Mouse (Mus musculus) midbrain, embryonic 10.5 days (tissue): Measurements from ENCODE around the gene C2. TPM values are rescaled to one million over a fixed set of nuclear protein-coding genes. Genes with fewer than 3 reads are reported as not detected.

Experiments
- DNase-seq: peaks from one replicate; pipeline ENCODE4 v3.0.0-alpha.2; 2017; ENCODE audit warnings: low spot score
- H3K27ac ChIP-seq: fragments of 300-500 bp; sonication (generic); replicated peaks from 2 replicates; pipeline ENCODE4 v1.5.1; 2016; ENCODE audit warnings: mild to moderate bottlenecking
- H3K27me3 ChIP-seq: fragments of 300-500 bp; sonication (generic); 2 replicates; pipeline ENCODE4 v1.6.1; 2016; ENCODE audit warnings: low read depth, mild to moderate bottlenecking; ENCODE audit not compliant: poor library complexity, severe bottlenecking
- H3K36me3 ChIP-seq: fragments of 300-500 bp; sonication (generic); 2 replicates; pipeline ENCODE4 v1.6.1; 2016; ENCODE audit warnings: mild to moderate bottlenecking, moderate library complexity
- H3K4me1 ChIP-seq: fragments of 300-500 bp; sonication (generic); 2 replicates; pipeline ENCODE4 v1.6.1; 2016
- H3K4me3 ChIP-seq: fragments of 300-500 bp; sonication (generic); 2 replicates; pipeline ENCODE4 v1.5.1; 2016; ENCODE audit warnings: mild to moderate bottlenecking, moderate library complexity
- H3K9me3 ChIP-seq: fragments of 300-500 bp; sonication (generic); replicated peaks from 2 replicates; pipeline ENCODE4 v1.6.1; 2016; ENCODE audit warnings: mild to moderate bottlenecking
- WGBS: fragments of 180-500 bp; shearing (Covaris S2); methylation state at CpG from one replicate; pipeline ENCODE4 v1.1.7; 2016; 5-methylcytosine and 5-hydroxymethylcytosine counted together
- polyA plus RNA-seq: library from polyadenylated mRNA; unstranded; fragments of >200 nt; fragmentation: Nextera tagmentation; extraction: Ambion mirVana; gene quantifications from 2 replicates; pipeline ENCODE4 v1.2.1, GENCODE M21; 2016

C2 gene
- polyA plus RNA-seq, 1 experiment from 2014 or later: 1.3 TPM

DNA sequence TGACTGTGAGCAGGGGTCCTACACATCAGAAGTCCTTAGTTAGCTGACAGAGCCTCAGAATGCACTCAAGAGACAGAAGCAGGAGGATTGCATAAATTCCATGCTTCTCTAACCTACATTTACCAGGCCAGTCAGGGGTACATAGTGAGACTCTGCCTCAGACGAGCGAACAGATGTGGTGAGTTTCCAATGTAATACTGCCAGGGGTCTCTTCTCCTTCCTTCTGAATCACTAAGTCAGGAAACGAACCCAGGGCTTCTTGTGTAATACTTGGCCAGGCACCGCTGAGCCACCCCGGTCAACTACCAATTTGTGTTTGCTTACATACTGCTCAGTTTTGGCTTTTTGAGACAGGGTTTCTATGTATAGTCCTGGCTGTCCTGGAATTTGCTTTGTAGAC lies 10.1 kb downstream of the C2 start:
- Histone ChIP-seq H3K27me3 (peaks cover 8% of the 10 kb centered on the region; the same call in 1 of the 2 replicates), H3K36me3 (no peaks in the 10 kb centered on the region), H3K4me1 (peaks cover under 1% of the 10 kb centered on the region; the same call in 1 of the 2 replicates), H3K4me3 (no peak overlapping the region), H3K27ac (no peak overlapping the region), H3K9me3 (no peaks in the 10 kb centered on the region)
- DNase-seq: no peak
- 84% methylated on average over 5 of the region's 5 CpGs for WGBS

DNA sequence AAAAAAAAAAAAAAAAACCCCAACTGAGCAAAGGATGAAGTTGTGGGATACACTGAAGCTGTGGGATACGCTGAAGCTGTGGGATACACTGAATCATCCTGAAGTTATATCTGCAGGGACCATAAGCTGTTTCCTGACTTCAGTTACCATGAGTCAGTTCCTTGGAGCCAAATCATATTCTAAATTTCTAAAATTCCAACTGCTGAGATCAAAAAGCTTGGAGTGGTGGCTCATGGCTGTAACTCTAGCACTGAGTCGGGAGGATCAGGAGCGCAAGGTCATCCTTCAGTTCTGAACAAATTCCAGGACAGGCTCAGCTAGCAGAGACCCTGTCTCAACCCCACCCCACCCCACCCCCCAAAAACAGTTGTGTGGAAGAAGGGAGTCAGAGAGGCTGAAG lies 12.4 kb downstream of the C2 start:
- 81% methylated on average over 3 of the region's 3 CpGs for WGBS

DNA sequence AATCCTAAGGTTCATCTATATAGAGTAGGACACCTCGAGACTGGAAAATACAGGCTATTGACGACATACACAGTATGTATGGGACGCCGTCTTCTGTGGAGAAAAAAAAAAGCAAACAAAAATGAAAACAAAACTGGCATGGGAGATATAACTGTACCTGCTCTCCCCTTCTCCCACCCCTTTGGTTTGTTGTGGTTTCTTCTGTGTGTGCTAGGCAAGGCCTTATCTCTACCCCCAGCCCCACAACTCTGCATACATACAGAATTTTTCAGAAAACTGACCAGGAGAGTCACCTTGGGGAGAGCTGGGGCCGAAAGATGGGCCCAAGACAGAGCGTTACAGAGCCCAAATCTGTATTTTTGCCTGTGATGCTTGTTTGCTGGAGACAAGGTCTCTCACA lies 13.4 kb downstream of the C2 start:
- no peak overlapping the region for H3K4me3 ChIP-seq
- DNase-seq: no peak
- no peaks in the 10 kb centered on the region for H3K36me3 ChIP-seq
- peaks cover 9% of the 10 kb centered on the region for H3K4me1 ChIP-seq
- H3K9me3 ChIP-seq: no peaks in the 10 kb centered on the region
- WGBS: 89% methylated on average over 6 of the region's 6 CpGs
- no peak overlapping the region for H3K27ac ChIP-seq
- peaks cover 25% of the 10 kb centered on the region for H3K27me3 ChIP-seq

More for the DNA sequence above, 12.4 kb downstream of the C2 start:
- Histone ChIP-seq H3K4me1 (peaks cover 9% of the 10 kb centered on the region), H3K27me3 (peaks cover 25% of the 10 kb centered on the region), H3K27ac (no peak overlapping the region), H3K9me3 (no peaks in the 10 kb centered on the region), H3K4me3 (no peak overlapping the region), H3K36me3 (no peaks in the 10 kb centered on the region)
- DNase-seq: no peak

DNA sequence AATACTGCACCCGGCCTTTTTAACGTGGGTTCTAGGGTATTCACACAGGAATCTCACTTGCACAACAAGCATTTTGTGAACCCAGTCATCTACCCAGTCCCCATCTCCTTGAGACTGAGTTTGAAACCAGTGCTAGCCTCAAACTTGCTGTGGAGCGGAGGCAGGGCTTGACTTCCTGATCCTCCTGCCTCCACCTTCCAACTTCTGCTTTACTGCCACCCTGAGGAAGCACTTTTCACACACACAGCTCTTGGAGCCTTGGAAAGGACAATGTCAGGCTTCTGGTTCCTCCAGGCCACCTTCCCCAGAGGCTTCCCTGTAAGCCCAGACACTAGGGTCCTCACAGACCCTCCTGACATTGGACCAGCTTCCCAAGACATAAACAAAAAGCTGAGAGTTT lies 14.7 kb downstream of the C2 start:
- Histone ChIP-seq H3K4me3 (no peak overlapping the region), H3K27me3 (peaks cover 25% of the 10 kb centered on the region), H3K27ac (no peak overlapping the region), H3K4me1 (peaks cover 9% of the 10 kb centered on the region), H3K36me3 (no peaks in the 10 kb centered on the region), H3K9me3 (no peaks in the 10 kb centered on the region)
- no peak for DNase-seq
- 78% methylated on average over 3 of the region's 3 CpGs for WGBS

DNA sequence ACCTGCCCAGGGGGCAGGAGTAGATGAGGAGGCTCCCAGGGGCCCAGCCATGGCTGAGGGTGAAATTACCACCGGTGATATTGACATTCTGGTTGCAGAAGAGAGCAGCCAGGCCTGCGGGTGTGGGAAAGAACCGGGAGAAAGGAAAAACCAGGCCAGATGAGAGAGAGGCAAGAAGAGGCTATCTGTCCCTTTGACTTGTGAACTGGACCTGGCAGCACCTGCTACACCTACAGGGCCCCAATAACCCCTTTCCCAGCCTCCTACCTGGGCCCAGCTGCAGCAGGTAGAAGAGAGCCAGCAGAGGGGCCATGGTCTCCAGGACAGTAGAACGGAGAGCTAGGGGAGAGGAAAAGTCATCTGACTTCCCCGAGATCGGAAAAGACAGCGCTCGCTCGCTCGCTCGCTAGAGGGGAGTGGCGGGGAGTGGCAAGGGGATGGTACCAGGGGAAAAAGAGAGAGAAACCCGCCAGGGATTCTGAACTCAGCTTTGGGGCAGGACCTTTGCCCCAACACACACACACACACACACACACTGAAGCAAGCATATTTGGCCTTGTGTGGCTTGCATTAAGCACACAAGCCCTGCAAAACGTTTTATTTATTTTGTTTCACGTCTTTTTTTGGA lies 16.3 kb downstream of the C2 start, which contains the start of gene Gm20547:
TSS of gene Gm20547 (minus strand) at position 360 of the 628 bp plus-strand sequence.
- H3K27ac ChIP-seq: no peak within 1 kb of the TSS
- H3K36me3 ChIP-seq: no peaks in the 10 kb centered on the region
- H3K4me3 ChIP-seq: peak within 1 kb of the TSS; percentile 20; the same call in 1 of the 2 replicates
- H3K9me3 ChIP-seq: no peaks in the 10 kb centered on the region
- peaks cover 9% of the 10 kb centered on the region for H3K4me1 ChIP-seq
- no peak for DNase-seq
- WGBS: 14% methylated on average over 15 of the region's 15 CpGs
- peaks cover 25% of the 10 kb centered on the region for H3K27me3 ChIP-seq

DNA sequence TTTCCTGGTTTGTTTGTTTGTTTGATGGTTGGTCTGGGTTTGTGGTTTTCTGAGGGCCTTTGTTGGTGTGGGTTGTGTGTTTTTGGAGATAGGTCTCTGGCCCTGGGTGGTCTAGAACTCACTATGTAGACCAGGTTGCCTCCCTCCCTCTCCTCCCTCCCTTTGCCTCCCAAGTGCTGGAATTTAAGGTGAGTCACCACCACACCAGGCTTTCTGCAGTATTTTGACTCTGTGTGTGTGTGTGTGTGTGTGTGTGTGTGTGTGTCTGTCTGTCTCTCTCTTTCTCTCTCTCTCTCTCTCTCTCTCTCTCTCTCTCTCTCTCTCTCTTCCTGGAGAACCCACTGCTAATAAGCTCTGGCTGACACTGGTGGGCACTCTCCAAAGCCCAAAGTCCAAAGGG lies 16.9 kb downstream of the C2 start:
- Histone ChIP-seq H3K4me3 (peak overlapping the region; percentile 20; the same call in 1 of the 2 replicates), H3K36me3 (no peaks in the 10 kb centered on the region), H3K27ac (no peak overlapping the region), H3K27me3 (peaks cover 25% of the 10 kb centered on the region), H3K9me3 (no peaks in the 10 kb centered on the region), H3K4me1 (peaks cover 9% of the 10 kb centered on the region)
- DNase-seq: no peak

DNA sequence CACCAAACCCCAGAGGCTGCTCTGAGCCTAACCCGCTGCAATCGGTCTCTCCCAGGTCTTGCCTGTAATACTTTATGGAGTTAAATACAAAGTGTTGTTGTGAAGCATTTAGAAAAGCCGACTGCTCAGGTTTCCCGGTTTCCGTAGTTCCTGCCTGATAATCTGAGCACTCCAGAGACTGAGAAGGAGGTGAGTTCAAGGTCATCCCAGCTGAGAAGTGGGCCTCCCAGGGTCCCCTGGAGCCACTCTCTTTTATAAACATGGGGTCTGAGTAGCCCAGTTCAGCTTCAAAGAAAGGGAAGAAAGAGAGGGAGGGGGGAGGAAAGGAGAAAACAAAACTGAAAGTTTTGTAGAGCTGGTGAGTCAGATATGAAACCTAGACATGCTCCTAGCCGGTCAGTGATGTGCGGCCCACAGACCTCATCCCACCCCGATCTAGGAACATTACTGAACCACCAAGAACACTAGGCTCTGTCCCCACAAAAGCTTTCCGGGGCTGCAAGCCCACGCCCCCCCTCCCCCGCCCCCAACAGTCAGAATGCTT lies 18.7 kb downstream of the C2 start, which contains the start of gene Zbtb12:
TSS of gene Zbtb12 (plus strand) at position 148 of the 544 bp plus-strand sequence.
- Histone ChIP-seq H3K27ac (no peak within 1 kb of the TSS), H3K9me3 (no peaks in the 10 kb centered on the region), H3K27me3 (peaks cover 25% of the 10 kb centered on the region), H3K4me1 (peaks cover 9% of the 10 kb centered on the region), H3K36me3 (no peaks in the 10 kb centered on the region), H3K4me3 (no peak within 1 kb of the TSS)
- 66% methylated on average over 11 of the region's 11 CpGs for whole genome bisulfite sequencing
- DNase-seq: no peak

DNA sequence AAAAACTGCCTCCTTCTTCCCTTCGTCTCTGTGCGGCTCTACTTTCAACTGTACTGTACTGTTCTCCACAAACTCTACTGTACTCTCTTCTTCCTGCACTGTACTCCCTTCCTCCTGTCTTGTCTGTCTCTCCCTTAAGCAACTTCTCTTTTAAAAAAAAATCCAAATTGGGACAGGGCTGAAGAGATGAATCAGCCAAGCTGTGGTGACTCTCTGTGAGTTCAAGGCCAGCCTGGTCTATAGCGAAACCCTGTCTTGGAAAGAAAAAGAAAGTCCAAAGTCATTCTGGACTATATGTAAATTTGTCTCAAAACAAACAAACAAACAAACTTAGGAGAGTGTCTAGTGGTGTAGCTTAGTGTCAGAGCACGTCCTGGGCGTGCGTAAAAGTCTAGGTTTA lies 23.7 kb downstream of the C2 start:
- H3K4me3 ChIP-seq: no peak overlapping the region
- WGBS: 88% methylated on average over 6 of the region's 6 CpGs
- no peaks in the 10 kb centered on the region for H3K27me3 ChIP-seq
- no peaks in the 10 kb centered on the region for H3K36me3 ChIP-seq
- H3K4me1 ChIP-seq: no peaks in the 10 kb centered on the region
- H3K9me3 ChIP-seq: no peaks in the 10 kb centered on the region
- no peak overlapping the region for H3K27ac ChIP-seq
- DNase-seq: no peak

DNA sequence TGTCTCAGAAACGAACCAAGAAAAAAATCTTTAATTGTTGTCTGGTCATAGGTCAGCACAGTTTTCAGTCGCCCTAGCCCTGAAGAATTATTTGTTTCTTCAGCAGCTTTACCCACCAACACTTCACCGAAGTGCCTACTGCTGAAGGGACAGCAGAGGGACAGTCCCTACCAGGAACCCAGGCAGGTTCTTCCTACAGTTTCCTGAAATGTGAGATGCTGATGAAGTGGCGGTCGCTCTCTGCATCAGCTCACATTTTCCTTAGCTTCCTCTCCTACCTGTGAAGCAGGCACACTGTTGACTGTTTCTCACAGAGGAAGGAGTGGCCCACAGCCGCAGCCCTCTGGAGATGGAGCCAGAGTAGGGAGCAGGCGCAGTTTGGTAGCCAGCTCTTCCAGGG lies 32.1 kb downstream of the C2 start:
- H3K27ac ChIP-seq: no peak overlapping the region
- no peaks in the 10 kb centered on the region for H3K9me3 ChIP-seq
- H3K4me3 ChIP-seq: no peak overlapping the region
- no peaks in the 10 kb centered on the region for H3K27me3 ChIP-seq
- WGBS: 68% methylated on average over 7 of the region's 7 CpGs
- DNase-seq: no peak
- H3K36me3 ChIP-seq: no peaks in the 10 kb centered on the region
- H3K4me1 ChIP-seq: peaks cover 5% of the 10 kb centered on the region

DNA sequence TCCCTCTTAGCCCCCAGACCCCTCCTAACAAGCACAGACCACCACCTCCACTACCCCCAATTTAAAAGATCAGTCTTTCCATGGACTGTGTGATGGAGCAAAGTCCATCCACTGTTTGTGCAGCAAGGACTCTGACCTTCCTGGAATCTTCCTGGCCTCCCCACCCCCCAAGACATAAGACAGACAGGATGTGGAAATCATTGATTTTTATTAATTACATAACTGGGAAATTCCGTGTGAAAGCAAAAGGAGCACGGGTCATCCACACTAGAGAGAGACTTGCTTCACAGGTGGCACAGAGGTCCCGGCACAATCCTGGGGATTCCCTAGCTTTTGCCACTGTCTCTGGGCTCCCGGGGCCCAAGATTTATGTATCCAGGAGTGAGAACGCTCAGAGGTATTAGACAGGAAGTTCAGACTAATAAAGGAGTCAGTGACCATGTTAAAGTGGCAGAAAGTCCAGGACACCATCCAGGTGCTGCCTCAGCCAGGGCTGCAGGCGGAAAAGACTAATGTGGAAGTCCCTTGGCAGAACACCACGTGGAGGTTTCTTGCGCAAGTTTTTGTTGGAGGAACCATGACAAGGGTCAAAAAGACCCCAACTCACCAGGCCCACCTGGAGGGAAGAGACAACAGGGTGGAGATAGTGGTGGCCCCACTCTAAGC lies 35.5 kb downstream of the C2 start, which contains the start of gene Cfb:
TSS of gene Cfb (minus strand) at position 103 of the 666 bp plus-strand sequence.
- Histone ChIP-seq H3K4me3 (no peak within 1 kb of the TSS), H3K9me3 (no peaks in the 10 kb centered on the region), H3K27me3 (no peaks in the 10 kb centered on the region), H3K36me3 (peaks cover 6% of the 10 kb centered on the region), H3K27ac (no peak within 1 kb of the TSS), H3K4me1 (peaks cover 5% of the 10 kb centered on the region)
- 75% methylated on average over 8 of the region's 8 CpGs for WGBS
- no peak for DNase-seq

DNA sequence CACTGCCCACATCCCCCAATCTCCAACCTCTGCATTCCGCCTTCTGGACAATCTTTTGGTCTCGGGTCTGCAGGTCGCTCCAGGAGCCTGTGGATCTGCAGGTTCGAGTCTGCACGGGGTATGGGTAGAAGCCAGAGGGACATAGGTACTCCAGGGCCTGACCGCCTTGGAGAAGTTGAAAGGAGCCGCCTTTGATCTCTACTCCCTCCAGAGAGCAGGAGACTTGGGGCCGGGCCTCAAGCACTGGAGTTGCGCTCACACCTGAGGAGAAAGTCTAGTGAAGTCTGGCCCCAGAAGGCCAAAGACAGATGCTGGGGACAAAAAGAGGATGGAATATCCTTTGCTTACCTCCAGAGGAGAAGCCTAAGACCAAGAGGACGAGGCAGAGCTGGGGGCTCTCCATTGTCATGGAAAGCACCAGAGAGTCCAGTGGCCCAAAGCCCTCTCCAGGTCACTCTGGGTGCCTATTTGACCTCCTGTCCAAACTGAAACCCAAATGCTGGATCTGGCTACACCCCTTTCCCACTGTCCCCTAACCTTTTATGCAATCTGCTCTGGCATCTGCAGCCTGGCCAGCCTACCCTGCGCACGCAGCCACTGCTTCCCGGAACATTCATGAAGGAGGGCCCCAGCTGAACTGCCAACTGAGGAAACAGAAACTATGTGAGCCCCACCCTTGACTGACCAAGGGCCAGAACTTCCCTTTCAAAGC lies 36.2 kb downstream of the C2 start:
- WGBS: 72% methylated on average over 13 of the region's 13 CpGs
- Histone ChIP-seq H3K4me3 (no peak overlapping the region), H3K36me3 (peaks cover 13% of the 10 kb centered on the region), H3K27ac (no peak overlapping the region), H3K9me3 (no peaks in the 10 kb centered on the region), H3K4me1 (peaks cover 5% of the 10 kb centered on the region), H3K27me3 (no peaks in the 10 kb centered on the region)
- DNase-seq: no peak

DNA sequence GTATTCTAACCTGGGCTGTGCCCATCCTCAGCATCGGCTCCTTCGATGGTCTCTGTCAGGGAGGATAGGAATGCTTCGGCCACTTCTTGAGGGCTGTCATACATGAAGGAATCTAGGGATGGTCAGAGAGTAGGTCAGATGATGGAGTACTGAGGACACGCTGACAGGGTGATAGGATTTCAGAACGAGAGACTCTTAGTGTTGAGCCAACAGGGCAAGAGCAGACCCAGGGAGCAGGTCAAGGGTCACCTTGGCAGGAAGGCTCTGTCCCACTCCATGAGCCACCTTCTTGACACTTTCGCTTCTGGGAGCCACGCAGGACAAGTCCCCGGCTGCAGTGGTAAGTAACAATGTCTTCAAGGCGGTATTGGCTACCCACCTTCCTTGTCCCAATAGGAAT lies 37.6 kb downstream of the C2 start:
- Histone ChIP-seq H3K27me3 (no peaks in the 10 kb centered on the region), H3K4me1 (peaks cover 5% of the 10 kb centered on the region), H3K27ac (no peak overlapping the region), H3K4me3 (no peak overlapping the region), H3K36me3 (peaks cover 26% of the 10 kb centered on the region), H3K9me3 (no peaks in the 10 kb centered on the region)
- no peak for DNase-seq
- WGBS: 88% methylated on average over 9 of the region's 9 CpGs
